Mouse (Mus musculus) kidney, postnatal 36 days (tissue): ENCODE measurements at regions not wholly inside any gene's neighbourhood (a gene's known extent, or its start where the extent isn't known, plus 50 kb on each side); places are given as distances from the start of the nearest gene placed in this dataset.

Experiments
- DNase-seq, 2 experiments: peaks; one replicate each; pipeline ENCODE4 v3.0.0; 2021 to 2022; ENCODE audit warnings: mixed read lengths in 2 of 2

GRCm38 (mm10) chr4:53915326-53915725 is 89.5 kb downstream of the Tmem38b start:
- DNase-seq: peak in 1 of 2 experiments; percentile 16

GRCm38 (mm10) chr4:53919188-53919587 is 93.3 kb downstream of the Tmem38b start:
- peak; percentile 40 to 80 for DNase-seq

GRCm38 (mm10) chr4:53920587-53920986 is 94.7 kb downstream of the Tmem38b start:
- DNase-seq: no peak

GRCm38 (mm10) chr4:53931068-53931467 is 105.2 kb downstream of the Tmem38b start:
- no peak for DNase-seq

GRCm38 (mm10) chr4:53931499-53931898 is 105.7 kb downstream of the Tmem38b start:
- DNase-seq: peak; percentile 35 to 68

GRCm38 (mm10) chr4:53935306-53935705 is 109.5 kb downstream of the Tmem38b start:
- no peak for DNase-seq

- no peak for DNase-seq
These were observed 122.9 kb downstream of the Tmem38b start for GRCm38 (mm10) chr4:53948736-53949135.

- DNase-seq: no peak
These were observed 123.3 kb downstream of the Tmem38b start for GRCm38 (mm10) chr4:53949164-53949563.

- no peak for DNase-seq
These were observed 124.7 kb downstream of the Tmem38b start for GRCm38 (mm10) chr4:53950496-53950895.

- no peak for DNase-seq
These were observed 125.3 kb downstream of the Tmem38b start for GRCm38 (mm10) chr4:53951003-53951733.

- DNase-seq: no peak
These were observed 125.9 kb downstream of the Tmem38b start for GRCm38 (mm10) chr4:53951734-53952109.

- peak; percentile 30 to 60 for DNase-seq
These were observed 126.4 kb downstream of the Tmem38b start for GRCm38 (mm10) chr4:53952288-53952687.

GRCm38 (mm10) chr4:53962458-53962857 is 136.6 kb downstream of the Tmem38b start:
- DNase-seq: no peak

- DNase-seq: no peak
These were observed 144.6 kb downstream of the Tmem38b start for GRCm38 (mm10) chr4:53970461-53970860.

GRCm38 (mm10) chr4:53970960-53971359 is 145.1 kb downstream of the Tmem38b start:
- no peak for DNase-seq

GRCm38 (mm10) chr4:53976036-53976638 is 150.3 kb downstream of the Tmem38b start:
- DNase-seq: peak in 1 of 2 experiments; percentile 14

GRCm38 (mm10) chr4:53986519-53987301 is 160.9 kb downstream of the Tmem38b start:
- DNase-seq: no peak

- DNase-seq: no peak
These were observed 161.7 kb downstream of the Tmem38b start for GRCm38 (mm10) chr4:53987536-53987935.

GRCm38 (mm10) chr4:54021069-54021829 is 195.4 kb downstream of the Tmem38b start:
- DNase-seq: no peak

GRCm38 (mm10) chr4:54021861-54022385 is 196.1 kb downstream of the Tmem38b start:
- no peak for DNase-seq

- DNase-seq: no peak
These were observed 201.1 kb downstream of the Tmem38b start for GRCm38 (mm10) chr4:54026919-54027318.

- DNase-seq: no peak
These were observed 201.9 kb downstream of the Tmem38b start for GRCm38 (mm10) chr4:54027565-54028237.
